Mouse (Mus musculus): ENCODE measurements around the gene Hist1h4d. TPM values are rescaled to one million over a fixed set of nuclear protein-coding genes. Genes with fewer than 3 reads are reported as not detected.
A peak's percentile ranks its signal among the peaks of the same experiment; 100 is the strongest.
"Not testable (repeated sequence)": the region's sequence is repeated elsewhere in the genome, so short reads cannot be mapped to it uniquely, and the experiment has no call there.

Gene Hist1h4d
- polyA plus RNA-seq (2016; fragmentation: Nextera tagmentation; extraction: Ambion mirVana), result 137 and 142 TPM in 2 replicates

GRCm38 (mm10) chr13:23581408-23582218, at the start of gene Hist1h4d:
Gene Hist1h4d, plus strand, starts transcription at chr13:23581598.
- peak within 1 kb of the TSS; percentile 78 for H3K9ac ChIP-seq
- peak within 1 kb of the TSS; percentile 53 for H3K4me3 ChIP-seq (replicated peaks)
- H3K4me1 ChIP-seq, result peaks cover 37% of the 10 kb centered on the region
- ATAC-seq (ENCODE audit: low FRiP score), result peak; percentile 90
- no peaks in the 10 kb centered on the region for H3K36me3 ChIP-seq (replicated peaks)
- peak within 1 kb of the TSS; percentile 85 for H3K4me2 ChIP-seq
- H3K9me3 ChIP-seq, result no peaks in the 10 kb centered on the region
- peak within 1 kb of the TSS; percentile 99 for H3K27ac ChIP-seq
- under 1% methylated on average over 43 of the region's 43 CpGs for WGBS
- no peaks in the 10 kb centered on the region for H3K27me3 ChIP-seq

- Histone ChIP-seq H3K4me2 (peak overlapping the region; percentile 58), H3K27me3 (no peaks in the 10 kb centered on the region), H3K4me1 (peaks cover 36% of the 10 kb centered on the region), H3K4me3 (replicated peaks) (peak overlapping the region; percentile 50), H3K27ac (peak overlapping the region; percentile 98), H3K9ac (peak overlapping the region; percentile 77), H3K36me3 (replicated peaks) (no peaks in the 10 kb centered on the region), H3K9me3 (no peaks in the 10 kb centered on the region)
- no peak for ATAC-seq (ENCODE audit: low FRiP score)
- 20% methylated on average over 9 of the region's 9 CpGs for WGBS
These were observed 48.9 kb upstream of the Hist1h4d start for GRCm38 (mm10) chr13:23532262-23533075.

GRCm38 (mm10) chr13:23533560-23534367, 47.6 kb upstream of the Hist1h4d start, which contains the start of gene Hist1h2af:
Gene Hist1h2af, plus strand, starts transcription at chr13:23533906.
- not testable (repeated sequence) for H3K9me3 ChIP-seq; H3K36me3 ChIP-seq (replicated peaks); H3K27me3 ChIP-seq
- Histone ChIP-seq H3K27ac (peak within 1 kb of the TSS; percentile 98), H3K4me2 (peak within 1 kb of the TSS; percentile 58), H3K9ac (peak within 1 kb of the TSS; percentile 77), H3K4me1 (peaks cover 34% of the 10 kb centered on the region), H3K4me3 (replicated peaks) (peak within 1 kb of the TSS; percentile 50)
- 0% methylated on average over 27 of the region's 53 CpGs for WGBS
- ATAC-seq (ENCODE audit: low FRiP score), result peak; percentile 54

GRCm38 (mm10) chr13:23534368-23535131, 46.8 kb upstream of the Hist1h4d start:
- Histone ChIP-seq H3K4me3 (replicated peaks) (peak overlapping the region; percentile 50), H3K4me1 (peaks cover 30% of the 10 kb centered on the region), H3K4me2 (peak overlapping the region; percentile 58), H3K27me3 (no peaks in the 10 kb centered on the region), H3K9me3 (no peaks in the 10 kb centered on the region), H3K36me3 (replicated peaks) (no peaks in the 10 kb centered on the region), H3K9ac (peak overlapping the region; percentile 70), H3K27ac (peak overlapping the region; percentile 98)
- ATAC-seq (ENCODE audit: low FRiP score), result 0 out of 2 replicates have a peak, but pooled peaks have one; percentile 1
- WGBS, result 0% methylated on average over 15 of the region's 15 CpGs

GRCm38 (mm10) chr13:23535137-23536075, 46.0 kb upstream of the Hist1h4d start, which contains the start of gene Hist1h3g:
Gene Hist1h3g, plus strand, starts transcription at chr13:23535422.
- peak; percentile 90 for ATAC-seq (ENCODE audit: low FRiP score)
- H3K4me2 ChIP-seq, result peak within 1 kb of the TSS; percentile 58
- not testable (repeated sequence) for H3K27me3 ChIP-seq; H3K36me3 ChIP-seq (replicated peaks); H3K9me3 ChIP-seq
- under 1% methylated on average over 48 of the region's 62 CpGs for WGBS
- peak within 1 kb of the TSS; percentile 70 for H3K9ac ChIP-seq
- H3K4me3 ChIP-seq (replicated peaks), result peak within 1 kb of the TSS; percentile 50
- H3K27ac ChIP-seq, result peak within 1 kb of the TSS; percentile 98
- peaks cover 30% of the 10 kb centered on the region for H3K4me1 ChIP-seq

- Histone ChIP-seq H3K27me3 (no peaks in the 10 kb centered on the region), H3K27ac (peak overlapping the region; percentile 77), H3K36me3 (replicated peaks) (no peaks in the 10 kb centered on the region), H3K9me3 (no peaks in the 10 kb centered on the region), H3K9ac (peak overlapping the region; percentile 63), H3K4me3 (replicated peaks) (peak overlapping the region; percentile 50), H3K4me1 (peaks cover 30% of the 10 kb centered on the region), H3K4me2 (peak overlapping the region; percentile 58)
- ATAC-seq (ENCODE audit: low FRiP score), result no peak
- 20% methylated on average over 7 of the region's 7 CpGs for WGBS
These were observed 45.1 kb upstream of the Hist1h4d start for GRCm38 (mm10) chr13:23536076-23536822.

- 77% methylated on average over 3 of the region's 3 CpGs for WGBS
- 0 out of 2 replicates have a peak overlapping the region, but pooled peaks have one; percentile 58 for H3K27ac ChIP-seq
These were observed 44.2 kb upstream of the Hist1h4d start for GRCm38 (mm10) chr13:23537006-23537710.

GRCm38 (mm10) chr13:23538249-23538648, 43.1 kb upstream of the Hist1h4d start:
- 0 out of 2 replicates have a peak overlapping the region, but pooled peaks have one; percentile 19 for H3K27ac ChIP-seq
- peaks cover 27% of the 10 kb centered on the region for H3K4me1 ChIP-seq
- 81% methylated on average over 5 of the region's 5 CpGs for WGBS
- no peak for ATAC-seq (ENCODE audit: low FRiP score)
- no peaks in the 10 kb centered on the region for H3K27me3 ChIP-seq
- H3K4me2 ChIP-seq, result no peak overlapping the region
- H3K4me3 ChIP-seq (replicated peaks), result no peak overlapping the region
- H3K9me3 ChIP-seq, result no peaks in the 10 kb centered on the region
- no peaks in the 10 kb centered on the region for H3K36me3 ChIP-seq (replicated peaks)
- no peak overlapping the region for H3K9ac ChIP-seq

More at GRCm38 (mm10) chr13:23537006-23537710, 44.2 kb upstream of the Hist1h4d start:
- Histone ChIP-seq H3K9me3 (no peaks in the 10 kb centered on the region), H3K4me1 (peaks cover 31% of the 10 kb centered on the region), H3K36me3 (replicated peaks) (no peaks in the 10 kb centered on the region), H3K27me3 (no peaks in the 10 kb centered on the region), H3K4me3 (replicated peaks) (peak overlapping the region; percentile 50), H3K4me2 (peak overlapping the region; percentile 58), H3K9ac (peak overlapping the region; percentile 63; the same call in 1 of the 2 replicates)
- ATAC-seq (ENCODE audit: low FRiP score), result no peak

- peaks cover 21% of the 10 kb centered on the region for H3K4me1 ChIP-seq
- WGBS, result 70% methylated on average over 1 of the region's 1 CpGs
- H3K4me2 ChIP-seq; ATAC-seq (ENCODE audit: low FRiP score); H3K9me3 ChIP-seq; H3K36me3 ChIP-seq (replicated peaks); H3K9ac ChIP-seq; H3K27ac ChIP-seq; H3K4me3 ChIP-seq (replicated peaks); H3K27me3 ChIP-seq: not testable (repeated sequence)
These were observed 41.6 kb upstream of the Hist1h4d start for GRCm38 (mm10) chr13:23539821-23540220.
